15 mouse cellular contexts compared by ENCODE assay signal in genomic region chr15:7044081-7044749, GRCm38 (mm10). TPM values are rescaled to one million over a fixed set of nuclear protein-coding genes. Genes with fewer than 3 reads are reported as not detected.
DNase-seq lines count a peak whose midpoint lies in the region; ATAC-seq and TF ChIP-seq lines count a peak whose summit lies in the region.
"Had no signal": no experiment of that assay in that cellular context is flagged by ENCODE, and none has a peak within 500 bp of the region (broad histone marks: within the 10 kb centered on the region; RNA-seq: fewer than 3 reads in every experiment).

No protein-coding gene starts in this region.

- no peaks in the 10 kb centered on the region; the same call in 1 of the 2 replicates for H3K4me1 ChIP-seq in lung, postnatal 0 days (ENCODE audit: insufficient read depth, low read depth, low read length)
- H3K4me1 ChIP-seq in liver, embryonic 11.5 days (replicated peaks; ENCODE audit: control insufficient read depth, insufficient read depth, low read length): peaks cover 28% of the 10 kb centered on the region

- H3K79me2 ChIP-seq in myocyte (ENCODE audit: control insufficient read depth, insufficient read depth): no peaks in the 10 kb centered on the region

- H3K9ac ChIP-seq in lung, postnatal 0 days (replicated peaks; ENCODE audit: low read depth): no peak overlapping the region
- H3K9ac ChIP-seq in liver, embryonic 11.5 days (ENCODE audit: low read depth, low read length): no peak overlapping the region
- H3K9ac ChIP-seq: limb, embryonic 15.5 days; neural tube, embryonic 15.5 days had no signal

- WGBS in lung, postnatal 0 days: 24% methylated on average over 11 of the region's 11 CpGs
- WGBS in liver, embryonic 11.5 days: 21% methylated on average over 11 of the region's 11 CpGs

- no peak overlapping the region for H3ac ChIP-seq in myocyte (ENCODE audit: control insufficient read depth, insufficient read length)

- H3K36me3 ChIP-seq in lung, postnatal 0 days (ENCODE audit: insufficient read depth, low read length): no peaks in the 10 kb centered on the region
- no peaks in the 10 kb centered on the region for H3K36me3 ChIP-seq in liver, embryonic 11.5 days (ENCODE audit: control insufficient read depth, insufficient read depth, low read length)
- H3K36me3 ChIP-seq in myocyte (ENCODE audit: control insufficient read depth, insufficient read depth): no peaks in the 10 kb centered on the region
- H3K36me3 ChIP-seq: limb, embryonic 15.5 days; neural tube, embryonic 15.5 days had no signal

- DNase-seq in embryo, embryonic 10.5 days (ENCODE audit: low spot score): peak; percentile 31
- DNase-seq in embryo, embryonic 10 days (ENCODE audit: low spot score): no peak
- DNase-seq in lung, postnatal 0 days (ENCODE audit: low spot score): peak; percentile 45
- no peak for DNase-seq in lung, postnatal 4 days
- DNase-seq in liver, embryonic 11.5 days (ENCODE audit: low spot score): no peak
- no peak for DNase-seq in ovary, postnatal 36 days (ENCODE audit: low spot score)
- no peak for DNase-seq in left cerebral cortex, postnatal 25 days (ENCODE audit: low spot score in 2 of 2)
- DNase-seq: cerebellum, postnatal 10 days; kidney, postnatal 4 days; right cerebral cortex, postnatal 14 days had no signal

- no peak for TF ChIP-seq POLR2A in myocyte (IDR thresholded peaks at IDR 0.05; ENCODE audit: insufficient read length, low read depth)

- peak; percentile 59 for TF ChIP-seq EP300 in lung, postnatal 0 days (IDR thresholded peaks at IDR 0.05)

- no peak overlapping the region for H3K27ac ChIP-seq in lung, postnatal 0 days (ENCODE audit: low read length)
- H3K27ac ChIP-seq in liver, embryonic 11.5 days (ENCODE audit: low read depth, low read length): no peak overlapping the region
- H3K27ac ChIP-seq: limb, embryonic 15.5 days; neural tube, embryonic 15.5 days had no signal

- intact Hi-C loops in left cerebral cortex, postnatal 25 days (cut with DNase I): no loop called here

- H3K4me3 ChIP-seq in lung, postnatal 0 days (ENCODE audit: low read depth, low read length): no peak overlapping the region
- H3K4me3 ChIP-seq in liver, embryonic 11.5 days (ENCODE audit: low read depth, low read length): no peak overlapping the region
- no peak overlapping the region for H3K4me3 ChIP-seq in myocyte
- H3K4me3 ChIP-seq: limb, embryonic 15.5 days; neural tube, embryonic 15.5 days had no signal

- H3K4me2 ChIP-seq in lung, postnatal 0 days (replicated peaks; ENCODE audit: low read depth, low read length): no peak overlapping the region
- no peak overlapping the region for H3K4me2 ChIP-seq in liver, embryonic 11.5 days
- no peak overlapping the region for H3K4me2 ChIP-seq in myocyte (ENCODE audit: low read depth)
- H3K4me2 ChIP-seq: limb, embryonic 15.5 days; neural tube, embryonic 15.5 days had no signal

- TF ChIP-seq CTCF in lung, postnatal 0 days (IDR thresholded peaks at IDR 0.05): no peak

- peak; percentile 40 for ATAC-seq in lung, postnatal 0 days
- peak; percentile 81 for ATAC-seq in liver, embryonic 11.5 days (replicated peaks; ENCODE audit: low FRiP score)
- ATAC-seq: activated CD4-positive, CD25-positive, alpha-beta regulatory T cell, adult 4 months; midbrain, embryonic 16.5 days had no signal

- no peaks in the 10 kb centered on the region for H3K27me3 ChIP-seq in lung, postnatal 0 days (replicated peaks; ENCODE audit: insufficient read depth, low read length)
- no peaks in the 10 kb centered on the region for H3K27me3 ChIP-seq in liver, embryonic 11.5 days (replicated peaks; ENCODE audit: control insufficient read depth, insufficient read depth, low read length)
- H3K27me3 ChIP-seq in myocyte (ENCODE audit: control insufficient read depth, insufficient read depth, insufficient read length): no peaks in the 10 kb centered on the region
- H3K27me3 ChIP-seq: limb, embryonic 15.5 days; neural tube, embryonic 15.5 days had no signal

- H3K9me3 ChIP-seq in lung, postnatal 0 days (ENCODE audit: low read length): no peaks in the 10 kb centered on the region
- no peaks in the 10 kb centered on the region for H3K9me3 ChIP-seq in liver, embryonic 11.5 days (ENCODE audit: control insufficient read depth, low read length)
- H3K9me3 ChIP-seq: limb, embryonic 15.5 days; neural tube, embryonic 15.5 days had no signal

TF ChIP-seq in myocyte, 11 proteins besides CTCF, POLR2A, EP300 and RAD21:
- TF ChIP-seq POLR2AphosphoS2 (IDR thresholded peaks at IDR 0.05; ENCODE audit: insufficient read length, low read depth) (no peak), MYOD1 (IDR thresholded peaks at IDR 0.05; ENCODE audit: control insufficient read depth in 1 of 3, insufficient read length in 2 of 3, low read depth in 2 of 3) (no peak), CEBPB (IDR thresholded peaks at IDR 0.05; ENCODE audit: insufficient read depth, poor library complexity, severe bottlenecking) (0 out of 2 replicates have a peak, but pooled peaks have one; percentile 38), MYOG (IDR thresholded peaks at IDR 0.05; ENCODE audit: control insufficient read depth in 1 of 3, insufficient read depth in 1 of 3, insufficient read length in 2 of 3, low read depth in 2 of 3) (no peak)

RNA-seq across cellular contexts. Expression of gene Lifr, which starts 46.2 kb away (rescaled TPM):
- 29.7 and 35.5 TPM in 2 replicates for polyA plus RNA-seq in lung, postnatal 0 days (2015; fragmentation: Nextera tagmentation; extraction: Ambion mirVana)
- polyA plus RNA-seq in liver, embryonic 11.5 days (2014; fragmentation: Nextera tagmentation; extraction: Ambion mirVana): 28.7 and 31.0 TPM in 2 replicates
- 14.8 TPM for polyA plus RNA-seq in myocyte (2012; fragmentation: generic; extraction: Trizol)
- total RNA-seq in left cerebral cortex, postnatal 25 days (2021): 10 to 100 TPM; 43.4 to 48.2 TPM

Comparison
In these comparisons a context has a peak if more than half of its experiments do, and no peak if none do; other contexts are left out.
1. DNase-seq: peak in embryo, embryonic 10.5 days (single experiment) and lung, postnatal 0 days (single experiment); none in embryo, embryonic 10 days (single experiment), lung, postnatal 4 days (0 of 2), liver, embryonic 11.5 days (single experiment), ovary, postnatal 36 days (single experiment) and left cerebral cortex, postnatal 25 days (0 of 2).